Mouse (Mus musculus): ENCODE data around the gene Olfr1418.

GRCm38 (mm10) chr19:11856506-11856905, 4.4 kb downstream of the Olfr1418 start:
- TF ChIP-seq CTCF (IDR thresholded peaks at IDR 0.05; ENCODE audit: insufficient read depth, low read length) (no peak), POLR2A (IDR thresholded peaks at IDR 0.05; ENCODE audit: borderline replicate concordance, extremely low read depth, low read depth, low read length) (no peak)
